Mouse (Mus musculus): ENCODE measurements around the gene Slamf6. TPM values are rescaled to one million over a fixed set of nuclear protein-coding genes. Genes with fewer than 3 reads are reported as not detected.

Gene Slamf6
- polyA plus RNA-seq (2014; fragmentation: Illumina TruSeq; extraction: RNeasy Lipid Tissue Mini Kit (QIAGEN cat#74804); ENCODE audit: low read depth, low replicate concordance) = 1.8 TPM

DNA sequence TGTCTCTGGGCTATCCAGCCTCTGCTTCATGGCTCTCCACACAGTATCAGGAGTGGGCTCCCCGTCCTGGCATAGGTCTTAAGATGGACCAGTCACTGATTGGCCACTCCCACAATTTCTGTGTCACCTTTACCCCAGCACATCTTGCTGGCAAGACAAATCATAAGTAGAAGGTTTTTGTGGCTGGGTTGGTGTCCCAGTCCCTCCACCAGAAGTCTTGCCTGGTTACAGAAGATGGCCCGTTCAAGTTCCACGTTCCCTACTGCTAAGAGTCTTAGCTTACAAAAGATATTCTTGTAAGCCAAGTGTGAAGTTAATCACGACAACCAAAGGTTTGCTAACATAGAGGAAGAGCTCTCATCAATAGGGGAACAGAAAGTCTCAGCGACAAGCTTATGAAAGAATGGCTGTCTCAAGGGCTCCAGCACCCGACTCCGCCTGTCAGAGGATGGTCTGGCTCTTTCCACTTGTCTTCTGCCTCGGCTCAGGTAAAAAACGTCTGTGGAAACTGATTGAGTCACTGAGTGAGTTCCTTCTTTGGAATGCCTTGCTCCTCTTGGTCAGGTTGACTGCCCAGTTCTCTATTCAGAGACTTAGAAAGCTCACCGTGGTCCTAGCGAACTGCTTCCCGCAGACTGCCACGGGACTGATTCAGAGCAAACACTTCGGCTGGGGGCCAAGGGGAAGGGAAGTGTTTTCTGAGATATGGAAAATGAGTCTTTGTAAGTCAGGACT, at the start of gene Slamf6:
Gene Slamf6, plus strand, starts transcription at position 211 of the 735 bp plus-strand sequence.

DNA sequence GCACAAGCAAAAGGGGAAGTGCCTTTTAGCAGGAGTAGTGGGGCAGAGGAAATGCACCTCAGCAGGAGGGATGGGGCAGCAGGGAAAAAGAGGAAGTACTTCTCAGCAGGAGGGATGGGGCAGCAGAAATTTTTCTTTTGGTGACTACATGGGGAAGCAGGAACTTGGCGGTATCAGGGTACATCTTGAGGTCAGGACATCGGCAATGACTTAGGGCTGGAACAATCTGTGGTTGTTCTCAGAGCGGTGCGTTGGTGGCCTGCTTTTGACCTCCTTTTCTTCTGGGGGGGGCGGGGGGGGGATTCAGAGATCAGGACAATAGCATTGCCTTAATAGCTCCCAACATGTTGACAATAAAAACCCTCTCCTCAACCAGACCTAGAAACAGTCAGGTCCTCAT, 22.0 kb upstream of the Slamf6 start, which contains the start of gene Gm10521:
Gene Gm10521, plus strand, starts transcription at position 301 of the 400 bp plus-strand sequence.

Other genes starting within 250 kb of the Slamf6 start
- 6.4 TPM for gene Cd48, start 235.5 kb upstream of the Slamf6 start, polyA plus RNA-seq (2014; fragmentation: Illumina TruSeq; extraction: RNeasy Lipid Tissue Mini Kit (QIAGEN cat#74804); ENCODE audit: low read depth, low replicate concordance)
- gene Slamf1, start 150.4 kb upstream of the Slamf6 start, polyA plus RNA-seq (2014; fragmentation: Illumina TruSeq; extraction: RNeasy Lipid Tissue Mini Kit (QIAGEN cat#74804); ENCODE audit: low read depth, low replicate concordance) = not detected
- 10.8 TPM for gene Cd84, start 77.8 kb upstream of the Slamf6 start, polyA plus RNA-seq (2014; fragmentation: Illumina TruSeq; extraction: RNeasy Lipid Tissue Mini Kit (QIAGEN cat#74804); ENCODE audit: low read depth, low replicate concordance)
- 0.95 TPM for gene Gm10521, start 21.9 kb upstream of the Slamf6 start, polyA plus RNA-seq (2014; fragmentation: Illumina TruSeq; extraction: RNeasy Lipid Tissue Mini Kit (QIAGEN cat#74804); ENCODE audit: low read depth, low replicate concordance)
- 0.24 TPM for gene Vangl2, start 110.9 kb downstream of the Slamf6 start, polyA plus RNA-seq (2014; fragmentation: Illumina TruSeq; extraction: RNeasy Lipid Tissue Mini Kit (QIAGEN cat#74804); ENCODE audit: low read depth, low replicate concordance)
- not detected for gene Nhlh1, start 140.1 kb downstream of the Slamf6 start, polyA plus RNA-seq (2014; fragmentation: Illumina TruSeq; extraction: RNeasy Lipid Tissue Mini Kit (QIAGEN cat#74804); ENCODE audit: low read depth, low replicate concordance)
- 106 TPM for gene Copa, start 165.0 kb downstream of the Slamf6 start, polyA plus RNA-seq (2014; fragmentation: Illumina TruSeq; extraction: RNeasy Lipid Tissue Mini Kit (QIAGEN cat#74804); ENCODE audit: low read depth, low replicate concordance)
- gene Ncstn, start 165.3 kb downstream of the Slamf6 start, polyA plus RNA-seq (2014; fragmentation: Illumina TruSeq; extraction: RNeasy Lipid Tissue Mini Kit (QIAGEN cat#74804); ENCODE audit: low read depth, low replicate concordance) = 12.3 TPM
- 73.3 TPM for gene Pex19, start 209.2 kb downstream of the Slamf6 start, polyA plus RNA-seq (2014; fragmentation: Illumina TruSeq; extraction: RNeasy Lipid Tissue Mini Kit (QIAGEN cat#74804); ENCODE audit: low read depth, low replicate concordance)
- 55.5 TPM for gene Dcaf8, start 230.6 kb downstream of the Slamf6 start, polyA plus RNA-seq (2014; fragmentation: Illumina TruSeq; extraction: RNeasy Lipid Tissue Mini Kit (QIAGEN cat#74804); ENCODE audit: low read depth, low replicate concordance)

Data from liver, adult 10 weeks (tissue).